Mouse (Mus musculus) embryonic facial prominence, embryonic 12.5 days (tissue): ENCODE data around the gene Myl4. TPM values are rescaled to one million over a fixed set of nuclear protein-coding genes. Genes with fewer than 3 reads are reported as not detected.

Experiments used
- ATAC-seq: fragments of 200-750 bp; cut with Nextera tagmentation; 2 replicates; pipeline ENCODE4 v1.8.0; 2017; ENCODE audit not compliant: insufficient number of reproducible peaks, insufficient read depth, low FRiP score, low TSS enrichment
- H3K27ac ChIP-seq: fragments of 300-500 bp; sonication (generic); 2 replicates; pipeline ENCODE4 v1.5.1; 2016; ENCODE audit warnings: mild to moderate bottlenecking
- H3K27me3 ChIP-seq: fragments of 300-500 bp; sonication (generic); 2 replicates; pipeline ENCODE4 v1.6.1; 2016; ENCODE audit warnings: mild to moderate bottlenecking, moderate library complexity
- H3K36me3 ChIP-seq: fragments of 300-500 bp; sonication (generic); 2 replicates; pipeline ENCODE4 v1.6.1; 2016; ENCODE audit warnings: mild to moderate bottlenecking
- H3K4me1 ChIP-seq: fragments of 300-500 bp; sonication (generic); 2 replicates; pipeline ENCODE4 v1.6.1; 2016
- H3K4me2 ChIP-seq: fragments of 300-500 bp; sonication (generic); replicated peaks from 2 replicates; pipeline ENCODE4 v1.6.1; 2016; ENCODE audit warnings: mild to moderate bottlenecking, moderate library complexity
- H3K4me3 ChIP-seq: fragments of 300-500 bp; sonication (generic); 2 replicates; pipeline ENCODE4 v1.5.1; 2016; ENCODE audit warnings: mild to moderate bottlenecking
- H3K9ac ChIP-seq: fragments of 300-500 bp; sonication (generic); 2 replicates; pipeline ENCODE4 v1.6.1; 2016; ENCODE audit warnings: mild to moderate bottlenecking, moderate library complexity
- H3K9me3 ChIP-seq: fragments of 300-500 bp; sonication (generic); 2 replicates; pipeline ENCODE4 v1.6.1; 2016; ENCODE audit warnings: mild to moderate bottlenecking, moderate library complexity
- WGBS: fragments of 180-500 bp; shearing (Covaris S2); methylation state at CpG from one replicate; pipeline ENCODE4 v1.1.7; 2016; 5-methylcytosine and 5-hydroxymethylcytosine counted together
- polyA plus RNA-seq: library from polyadenylated mRNA; unstranded; fragments of >200 nt; fragmentation: Nextera tagmentation; extraction: Ambion mirVana; gene quantifications from 2 replicates; pipeline ENCODE4 v1.2.1, GENCODE M21; 2016

The Myl4 gene
- polyA plus RNA-seq, 1 experiment from 2014 or later: 35.4 TPM

- Histone ChIP-seq H3K27ac (peak overlapping the region; percentile 72), H3K4me2 (peak overlapping the region; percentile 21; the same call in 1 of the 2 replicates), H3K4me1 (peaks cover 19% of the 10 kb centered on the region), H3K9me3 (no peaks in the 10 kb centered on the region), H3K36me3 (no peaks in the 10 kb centered on the region), H3K27me3 (no peaks in the 10 kb centered on the region), H3K4me3 (no peak overlapping the region), H3K9ac (no peak overlapping the region)
- peak; percentile 90 for ATAC-seq
- WGBS: 16% methylated on average over 6 of the region's 6 CpGs
Measured at GRCm38 (mm10) chr11:104624791-104625391, 74.4 kb downstream of the Myl4 start.

DNA sequence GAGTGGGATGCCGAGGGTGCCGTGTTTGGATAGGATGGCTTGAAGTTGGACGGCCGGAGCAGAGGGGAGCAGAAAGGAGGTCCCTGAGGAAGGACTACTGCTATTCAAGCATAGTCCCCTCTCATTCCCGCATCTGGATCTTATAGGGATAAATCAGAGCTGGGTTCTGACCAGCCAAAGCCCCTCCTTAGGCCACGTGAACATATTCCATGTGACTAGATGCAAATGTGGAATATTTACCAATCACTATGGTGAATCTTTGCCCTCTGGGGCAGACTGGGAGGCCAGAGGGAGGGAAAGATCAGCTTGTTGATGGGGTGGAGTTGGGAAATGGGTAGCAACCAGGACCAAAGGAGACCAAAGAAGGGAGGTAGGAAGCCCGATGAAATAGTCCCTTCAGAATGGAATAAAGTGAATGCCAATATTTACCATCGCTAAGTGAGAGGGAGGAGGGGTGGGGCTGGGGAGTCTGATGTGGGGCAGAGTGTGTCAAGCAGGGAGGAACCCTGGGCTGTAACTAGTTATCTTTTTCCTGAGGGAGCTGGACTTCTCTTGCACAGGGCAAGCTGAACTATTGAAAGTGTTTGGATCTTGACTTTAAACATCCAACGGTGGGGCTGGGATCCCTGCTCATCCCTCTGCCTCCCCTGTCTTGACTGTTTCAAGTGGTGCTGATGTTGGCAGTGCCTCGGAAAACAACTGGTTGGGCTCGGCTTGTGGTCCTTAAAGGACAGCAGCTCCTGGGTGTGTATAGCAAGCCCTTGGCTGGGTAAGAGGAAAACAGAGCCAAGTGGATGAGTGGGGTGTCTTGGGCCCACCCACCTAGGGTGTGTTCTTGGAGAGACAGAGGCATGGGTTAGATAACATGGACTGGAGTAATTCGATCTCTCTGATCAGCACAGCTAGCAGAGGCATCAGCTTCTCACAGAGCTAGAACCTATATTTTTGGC is 75.3 kb downstream of the Myl4 start:
- no peak overlapping the region for H3K4me3 ChIP-seq
- no peaks in the 10 kb centered on the region for H3K9me3 ChIP-seq
- H3K27me3 ChIP-seq: no peaks in the 10 kb centered on the region
- no peaks in the 10 kb centered on the region for H3K36me3 ChIP-seq
- peak overlapping the region; percentile 72 for H3K27ac ChIP-seq
- WGBS: 15% methylated on average over 12 of the region's 12 CpGs
- peaks cover 18% of the 10 kb centered on the region for H3K4me1 ChIP-seq
- peak; percentile 57; the same call in 1 of the 2 replicates for ATAC-seq
- H3K4me2 ChIP-seq: peak overlapping the region; percentile 21; the same call in 1 of the 2 replicates
- H3K9ac ChIP-seq: no peak overlapping the region

GRCm38 (mm10) chr11:104626635-104627034 is 76.2 kb downstream of the Myl4 start:
- Histone ChIP-seq H3K36me3 (no peaks in the 10 kb centered on the region), H3K4me3 (no peak overlapping the region), H3K27ac (no peak overlapping the region), H3K27me3 (no peaks in the 10 kb centered on the region), H3K4me2 (no peak overlapping the region), H3K9me3 (no peaks in the 10 kb centered on the region), H3K9ac (no peak overlapping the region), H3K4me1 (peaks cover 18% of the 10 kb centered on the region)
- ATAC-seq: no peak

- no peaks in the 10 kb centered on the region for H3K9me3 ChIP-seq
- peaks cover 18% of the 10 kb centered on the region for H3K4me1 ChIP-seq
- no peak for ATAC-seq
- WGBS: 52% methylated on average over 11 of the region's 11 CpGs
- no peaks in the 10 kb centered on the region for H3K36me3 ChIP-seq
- no peaks in the 10 kb centered on the region for H3K27me3 ChIP-seq
- H3K4me3 ChIP-seq: no peak overlapping the region
- H3K27ac ChIP-seq: no peak overlapping the region
- H3K9ac ChIP-seq: no peak overlapping the region
- no peak overlapping the region for H3K4me2 ChIP-seq
Measured at GRCm38 (mm10) chr11:104627616-104628301, 77.3 kb downstream of the Myl4 start.

- 82% methylated on average over 5 of the region's 5 CpGs for WGBS
- ATAC-seq: no peak
- no peaks in the 10 kb centered on the region for H3K36me3 ChIP-seq
Measured at GRCm38 (mm10) chr11:104628566-104628965, 78.1 kb downstream of the Myl4 start.

DNA sequence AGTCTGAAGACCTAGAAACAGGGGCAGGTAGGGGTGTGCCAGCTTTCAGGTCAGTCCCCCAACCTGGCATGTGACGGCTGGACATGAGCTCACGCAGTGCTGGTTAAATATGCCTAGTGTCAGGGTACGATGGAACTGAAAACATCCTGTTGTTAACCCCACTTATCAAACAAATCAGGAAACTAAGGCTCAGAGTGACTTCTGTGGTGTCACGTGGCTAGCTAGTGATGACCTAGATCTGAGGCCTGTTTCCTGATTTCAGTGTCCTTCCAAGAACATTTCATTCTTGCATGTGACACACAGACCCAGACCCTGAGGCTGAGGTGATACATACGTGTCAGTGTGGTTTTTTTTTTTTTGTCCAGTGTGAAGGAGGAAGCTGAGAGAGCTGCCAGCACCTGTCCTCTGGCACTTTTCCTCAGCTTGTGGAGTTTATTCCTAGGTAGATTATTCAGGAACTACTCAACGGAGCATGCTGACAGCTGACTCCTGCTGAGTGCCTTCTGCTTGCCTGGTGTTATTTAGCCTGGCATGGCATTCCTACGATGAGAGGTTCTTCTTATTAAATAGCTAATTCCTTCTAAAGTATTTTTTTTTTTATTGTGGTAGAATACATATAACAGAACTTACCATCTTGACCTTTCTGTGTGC is 79.8 kb downstream of the Myl4 start:
- no peak overlapping the region for H3K4me2 ChIP-seq

More at GRCm38 (mm10) chr11:104628566-104628965, 78.1 kb downstream of the Myl4 start:
- Histone ChIP-seq H3K27me3 (no peaks in the 10 kb centered on the region), H3K27ac (no peak overlapping the region), H3K9ac (no peak overlapping the region), H3K4me3 (no peak overlapping the region), H3K4me1 (peaks cover 18% of the 10 kb centered on the region), H3K4me2 (no peak overlapping the region), H3K9me3 (no peaks in the 10 kb centered on the region)

DNA sequence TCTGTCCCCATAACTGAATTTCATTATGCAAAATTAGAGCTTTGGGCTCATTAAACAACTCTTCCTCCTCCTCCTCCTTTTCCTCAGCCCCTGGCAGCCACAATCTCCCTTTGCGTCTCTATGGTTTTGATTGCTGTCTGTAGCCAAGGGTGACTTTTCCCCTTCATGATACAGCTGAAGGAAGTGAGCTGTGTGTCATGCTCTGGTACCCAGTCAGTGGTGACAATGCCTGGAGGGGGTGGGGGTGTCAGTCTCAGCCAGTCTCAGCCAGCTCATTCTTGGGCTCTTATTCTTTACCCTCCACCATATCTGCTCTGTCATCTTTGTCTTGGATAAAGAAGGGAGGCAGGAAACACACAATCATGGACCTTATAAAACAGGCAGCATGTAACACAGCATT is 80.8 kb downstream of the Myl4 start:
- no peaks in the 10 kb centered on the region for H3K27me3 ChIP-seq
- H3K9me3 ChIP-seq: no peaks in the 10 kb centered on the region
- no peaks in the 10 kb centered on the region for H3K36me3 ChIP-seq
- no peak overlapping the region for H3K4me2 ChIP-seq
- WGBS: 67% methylated on average over 1 of the region's 1 CpGs
- H3K4me1 ChIP-seq: no peaks in the 10 kb centered on the region
- H3K4me3 ChIP-seq: no peak overlapping the region
- no peak overlapping the region for H3K9ac ChIP-seq
- no peak for ATAC-seq
- no peak overlapping the region for H3K27ac ChIP-seq

More for the DNA sequence above, 79.8 kb downstream of the Myl4 start:
- Histone ChIP-seq H3K27ac (no peak overlapping the region), H3K4me1 (peaks cover 9% of the 10 kb centered on the region), H3K9ac (no peak overlapping the region), H3K27me3 (no peaks in the 10 kb centered on the region), H3K4me3 (no peak overlapping the region), H3K36me3 (no peaks in the 10 kb centered on the region), H3K9me3 (no peaks in the 10 kb centered on the region)
- WGBS: 65% methylated on average over 7 of the region's 7 CpGs
- no peak for ATAC-seq

DNA sequence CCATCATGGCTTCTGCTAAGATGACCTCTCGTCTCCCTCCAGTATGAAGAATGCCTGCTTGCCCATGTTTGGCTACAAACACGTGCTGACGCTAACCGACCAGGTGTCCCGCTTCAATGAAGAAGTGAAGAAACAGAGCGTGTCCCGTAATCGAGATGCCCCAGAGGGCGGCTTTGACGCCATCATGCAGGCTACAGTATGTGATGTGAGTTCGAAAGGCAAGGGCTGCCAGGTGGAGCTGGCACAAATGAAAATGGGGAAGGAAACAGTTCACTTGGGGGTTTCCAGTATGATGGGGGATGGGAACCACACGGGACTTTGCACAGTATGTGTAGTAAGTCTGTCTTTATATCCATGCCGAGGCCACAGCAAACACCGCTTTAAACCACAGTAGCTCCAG is 86.5 kb downstream of the Myl4 start:
- Histone ChIP-seq H3K4me1 (no peaks in the 10 kb centered on the region), H3K9me3 (no peaks in the 10 kb centered on the region), H3K4me3 (no peak overlapping the region), H3K4me2 (no peak overlapping the region), H3K27me3 (no peaks in the 10 kb centered on the region), H3K27ac (no peak overlapping the region), H3K9ac (no peak overlapping the region), H3K36me3 (no peaks in the 10 kb centered on the region)
- no peak for ATAC-seq
- WGBS: 90% methylated on average over 14 of the region's 14 CpGs

GRCm38 (mm10) chr11:104638006-104638405 is 87.5 kb downstream of the Myl4 start:
- no peak overlapping the region for H3K9ac ChIP-seq
- no peak for ATAC-seq
- H3K4me2 ChIP-seq: no peak overlapping the region
- WGBS: 31% methylated on average over 5 of the region's 5 CpGs
- H3K27ac ChIP-seq: no peak overlapping the region
- no peaks in the 10 kb centered on the region for H3K9me3 ChIP-seq
- no peak overlapping the region for H3K4me3 ChIP-seq
- no peaks in the 10 kb centered on the region for H3K4me1 ChIP-seq
- H3K36me3 ChIP-seq: no peaks in the 10 kb centered on the region
- H3K27me3 ChIP-seq: no peaks in the 10 kb centered on the region

- no peaks in the 10 kb centered on the region for H3K9me3 ChIP-seq
- no peaks in the 10 kb centered on the region for H3K4me1 ChIP-seq
- 64% methylated on average over 2 of the region's 2 CpGs for WGBS
- no peak overlapping the region for H3K4me2 ChIP-seq
- no peak for ATAC-seq
- no peak overlapping the region for H3K27ac ChIP-seq
- H3K27me3 ChIP-seq: no peaks in the 10 kb centered on the region
- H3K9ac ChIP-seq: no peak overlapping the region
- no peak overlapping the region for H3K4me3 ChIP-seq
- H3K36me3 ChIP-seq: no peaks in the 10 kb centered on the region
Measured at GRCm38 (mm10) chr11:104638906-104639305, 88.4 kb downstream of the Myl4 start.

- WGBS: 69% methylated on average over 9 of the region's 9 CpGs
- Histone ChIP-seq H3K4me3 (no peak overlapping the region), H3K9me3 (no peaks in the 10 kb centered on the region), H3K27ac (no peak overlapping the region), H3K9ac (no peak overlapping the region), H3K4me1 (no peaks in the 10 kb centered on the region), H3K36me3 (no peaks in the 10 kb centered on the region), H3K4me2 (no peak overlapping the region), H3K27me3 (no peaks in the 10 kb centered on the region)
- ATAC-seq: no peak
Measured at GRCm38 (mm10) chr11:104639634-104640033, 89.2 kb downstream of the Myl4 start.
